Mouse (Mus musculus): ENCODE measurements around the gene Trappc6a.

Gene Trappc6a

DNA sequence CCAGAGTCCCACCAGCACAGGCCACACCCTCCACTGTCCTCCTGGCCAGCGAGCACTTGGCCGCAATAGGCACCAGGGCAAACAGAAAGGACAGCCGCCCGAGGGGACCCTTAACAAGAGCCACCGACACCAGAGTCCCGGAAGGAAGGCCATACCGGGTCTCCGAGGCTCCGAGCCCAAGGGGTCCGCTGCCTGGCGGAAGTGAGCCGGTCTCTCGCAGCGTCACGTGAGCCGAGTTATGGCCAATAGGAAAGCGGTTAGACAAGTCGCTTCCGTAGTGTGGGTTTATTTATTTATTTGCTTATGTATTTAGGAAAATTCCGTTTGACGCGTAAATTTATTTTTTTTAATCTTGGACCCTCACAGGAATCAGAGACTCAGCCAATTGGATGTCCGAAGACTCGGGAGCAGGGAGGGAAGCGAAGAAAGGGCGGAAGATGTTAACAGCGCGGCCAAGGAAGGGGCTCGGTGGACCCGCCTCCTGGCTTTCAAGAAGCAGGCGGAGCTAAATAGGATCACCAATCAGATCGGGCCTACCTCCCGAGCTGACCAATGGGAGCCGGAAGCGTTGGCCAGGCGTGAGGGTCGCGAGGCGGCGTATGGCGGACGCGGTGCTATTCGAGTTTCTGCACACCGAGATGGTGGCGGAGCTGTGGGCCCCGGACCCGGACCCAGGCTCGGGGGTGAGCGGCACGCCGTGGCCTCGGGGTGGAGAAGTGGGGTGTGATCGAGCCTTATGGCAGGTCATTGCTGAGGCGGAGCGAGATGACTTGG lies at the start of gene Trappc6a, which contains the start of gene Bloc1s3:
TSS of gene Trappc6a (plus strand) at position 246 of the 774 bp plus-strand sequence.
TSS of gene Bloc1s3 (minus strand) at position 218 of the 774 bp plus-strand sequence.
- peak; percentile 88 for DNase-seq

DNA sequence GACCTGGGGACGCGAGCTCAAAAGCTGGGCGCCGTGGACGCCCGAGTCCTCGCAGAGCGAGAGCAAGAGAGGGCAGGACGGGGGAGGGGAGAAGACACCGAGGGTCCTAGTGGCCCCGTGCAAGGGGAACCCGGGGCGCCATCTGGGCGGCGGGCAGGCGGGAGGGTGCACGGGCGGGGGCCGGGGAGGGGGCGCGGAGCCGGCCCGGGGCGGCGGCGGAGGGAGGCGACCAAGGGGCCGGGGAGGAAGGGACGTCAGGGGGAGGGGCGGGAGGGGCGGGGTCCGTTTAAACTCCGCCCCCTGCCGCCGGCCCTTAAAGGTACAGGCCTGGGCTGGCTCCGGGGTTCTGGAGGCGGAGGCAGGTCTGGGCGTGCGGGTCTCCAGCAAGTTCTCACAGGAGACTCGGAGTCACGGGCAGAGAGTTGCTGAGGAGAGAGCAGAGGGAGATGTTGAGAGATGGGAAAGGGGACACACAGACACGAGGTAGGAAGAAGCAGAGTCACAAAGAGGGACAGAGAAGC lies 49.5 kb upstream of the Trappc6a start, which contains the start of gene Mark4:
TSS of gene Mark4 (minus strand) at position 231 of the 521 bp plus-strand sequence.
- DNase-seq, result peak; percentile 66

DNA sequence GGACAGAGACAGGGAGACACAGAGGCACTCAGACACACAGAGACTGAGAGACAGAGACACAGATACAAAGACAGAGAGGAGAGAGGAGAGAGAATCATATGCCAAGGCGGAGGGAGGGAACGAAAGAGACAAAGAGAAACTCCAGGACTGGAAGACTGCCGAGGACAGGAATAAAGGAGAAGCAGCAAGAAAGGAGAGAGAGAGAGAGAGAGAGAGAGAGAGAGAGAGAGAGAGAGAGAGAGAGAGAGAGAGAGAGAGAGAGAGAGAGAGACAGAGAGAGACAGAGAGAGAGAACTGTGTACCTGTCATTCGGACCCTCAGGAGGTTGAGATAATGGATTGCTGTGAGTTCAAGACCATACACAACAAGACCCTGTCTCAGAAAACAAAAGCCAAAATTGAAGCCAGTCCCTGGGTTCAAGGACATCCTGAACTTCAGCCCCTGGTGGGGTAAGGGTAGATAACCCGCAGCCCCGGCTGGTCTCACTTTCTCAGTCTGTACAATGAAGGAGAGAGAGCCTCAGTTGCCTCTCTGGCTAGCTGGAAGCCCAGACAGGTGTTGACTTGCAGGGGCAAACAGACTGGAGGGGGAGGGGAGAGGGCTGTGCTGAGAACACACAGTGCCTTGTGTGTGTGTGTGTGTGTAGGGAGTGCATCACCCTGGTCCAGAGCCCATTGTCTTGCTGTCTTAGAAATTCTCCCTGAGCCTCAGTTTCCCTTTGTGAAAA lies 48.9 kb upstream of the Trappc6a start:
- DNase-seq, result no peak

DNA sequence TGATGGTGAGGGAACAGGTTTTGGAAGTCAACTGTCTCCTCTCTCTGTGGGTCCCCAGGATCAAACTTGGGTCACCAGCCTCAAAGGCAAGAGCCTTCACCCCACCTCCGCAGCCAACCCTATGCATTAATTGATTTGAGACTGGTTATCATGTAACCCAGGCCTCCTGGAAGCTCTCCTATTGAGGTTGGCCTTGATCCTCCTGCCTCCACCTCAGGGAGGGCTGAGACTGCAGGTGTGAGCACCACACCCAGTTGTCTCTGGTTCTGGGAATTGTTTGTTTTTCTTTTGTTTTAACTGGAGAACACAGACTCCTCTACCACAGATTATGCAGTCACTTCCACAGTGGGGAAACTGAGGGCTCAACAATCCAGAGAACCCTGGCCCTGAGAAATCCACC lies 47.7 kb upstream of the Trappc6a start:
- no peak for DNase-seq

DNA sequence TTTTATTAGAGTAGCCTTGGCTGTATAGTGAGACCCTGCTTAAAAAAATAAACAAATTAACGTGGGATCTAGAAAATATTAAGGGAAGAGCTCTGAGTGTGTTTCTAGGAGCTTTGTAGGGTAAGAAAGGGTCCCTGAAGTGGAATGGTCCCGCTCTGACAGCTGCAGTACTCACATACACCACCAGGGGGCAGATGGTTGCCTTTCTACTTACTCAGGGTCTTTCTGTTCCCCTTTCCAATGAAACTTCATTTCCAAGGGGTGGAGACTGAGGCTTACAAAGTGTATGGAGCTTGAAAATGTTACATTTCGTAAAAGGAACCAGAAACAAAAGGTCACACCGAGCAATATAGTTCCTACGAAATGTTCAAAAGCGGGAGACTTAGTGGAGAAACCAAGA lies 46.7 kb upstream of the Trappc6a start:
- peak; percentile 58 for DNase-seq

DNA sequence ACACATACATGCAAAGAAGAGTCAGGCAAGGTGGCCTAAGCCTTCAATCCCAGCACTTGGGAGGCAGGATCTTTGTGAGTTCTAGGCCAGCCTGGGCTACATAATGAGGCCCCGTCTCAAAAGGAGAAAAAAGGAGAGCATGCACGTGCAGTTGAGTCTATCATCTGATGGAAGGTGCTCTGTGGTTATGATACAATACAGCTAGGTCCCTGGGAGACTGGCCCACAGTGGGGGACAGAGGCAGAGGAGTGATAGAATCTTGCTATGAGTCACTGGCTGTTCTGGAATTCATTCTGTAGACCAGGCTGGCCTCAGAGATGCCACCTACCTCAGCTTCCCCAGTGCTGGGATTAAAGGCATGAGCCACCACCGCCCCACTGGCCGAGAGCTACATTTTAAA lies 45.8 kb upstream of the Trappc6a start:
- no peak for DNase-seq

DNA sequence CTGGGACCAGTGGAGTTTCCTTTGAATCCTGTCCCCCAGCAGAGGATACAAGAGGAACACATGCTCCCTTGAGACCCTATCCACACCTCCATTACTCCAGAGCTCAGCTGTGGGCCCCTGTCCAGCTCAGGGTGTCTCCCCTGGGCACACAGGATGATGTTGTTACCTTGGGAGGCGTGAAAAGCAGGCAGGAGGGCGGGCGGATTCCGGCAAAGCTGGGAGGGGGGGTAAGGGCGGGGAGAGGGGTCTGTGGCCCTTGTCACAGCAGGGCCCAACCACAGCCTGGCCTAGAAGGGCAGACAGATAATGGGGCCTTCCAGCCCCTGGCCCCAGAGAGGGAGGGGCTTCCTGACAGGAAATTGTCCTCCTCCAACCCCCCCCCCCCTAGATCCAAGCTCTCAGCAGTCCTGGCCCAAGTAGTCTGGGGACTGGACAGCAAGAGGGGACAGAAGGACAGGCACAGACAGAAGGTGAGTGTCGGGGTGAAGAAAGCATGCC lies 45.3 kb upstream of the Trappc6a start, which contains the start of gene Exoc3l2:
TSS of gene Exoc3l2 (plus strand) at position 448 of the 498 bp plus-strand sequence.
- DNase-seq, result no peak

DNA sequence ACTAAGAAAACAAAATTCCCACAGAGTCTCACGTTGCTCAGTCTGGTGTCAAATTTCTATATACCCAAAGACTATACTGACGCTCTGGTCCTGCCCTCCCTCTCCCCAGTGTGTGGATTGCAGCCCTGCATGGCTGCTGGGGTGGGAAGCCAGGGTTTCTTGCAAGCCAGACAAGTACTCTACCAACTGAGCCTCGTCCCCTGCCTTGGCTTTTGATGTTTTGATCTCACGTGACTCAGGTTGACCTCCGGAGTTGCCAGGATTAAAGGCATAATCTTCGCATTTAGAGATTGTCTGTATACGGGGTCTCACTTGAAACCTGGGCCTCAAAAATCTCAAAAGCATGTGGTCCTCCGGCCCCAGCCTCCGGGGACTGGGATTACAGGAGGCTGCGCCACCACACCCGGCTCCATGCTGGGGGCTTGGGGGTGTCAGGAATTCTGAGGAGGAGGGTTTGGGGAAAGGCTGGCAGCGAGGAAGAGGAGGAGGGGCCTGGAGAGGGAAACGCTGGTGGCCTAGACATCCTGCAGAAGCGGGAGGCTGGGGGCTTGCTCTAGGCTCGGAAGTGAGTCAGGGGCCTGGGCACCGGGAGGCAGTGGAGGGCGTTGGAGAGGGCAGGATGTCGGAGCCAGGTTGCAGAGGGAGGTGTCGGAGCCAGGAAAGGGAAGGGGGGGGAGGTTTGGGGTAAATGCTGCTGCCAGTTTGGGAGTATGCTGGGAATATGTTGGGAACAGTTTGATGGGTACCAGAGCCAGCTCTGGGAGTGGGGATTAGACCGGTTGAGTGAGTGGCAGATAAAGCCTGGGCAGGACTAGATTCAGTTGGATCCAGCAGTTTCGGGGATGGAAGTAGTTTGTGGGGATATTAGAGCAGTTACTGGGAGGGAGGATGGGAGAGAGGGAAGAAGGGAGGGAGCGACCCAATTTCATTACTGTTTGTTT lies 43.6 kb upstream of the Trappc6a start:
- DNase-seq, result no peak

DNA sequence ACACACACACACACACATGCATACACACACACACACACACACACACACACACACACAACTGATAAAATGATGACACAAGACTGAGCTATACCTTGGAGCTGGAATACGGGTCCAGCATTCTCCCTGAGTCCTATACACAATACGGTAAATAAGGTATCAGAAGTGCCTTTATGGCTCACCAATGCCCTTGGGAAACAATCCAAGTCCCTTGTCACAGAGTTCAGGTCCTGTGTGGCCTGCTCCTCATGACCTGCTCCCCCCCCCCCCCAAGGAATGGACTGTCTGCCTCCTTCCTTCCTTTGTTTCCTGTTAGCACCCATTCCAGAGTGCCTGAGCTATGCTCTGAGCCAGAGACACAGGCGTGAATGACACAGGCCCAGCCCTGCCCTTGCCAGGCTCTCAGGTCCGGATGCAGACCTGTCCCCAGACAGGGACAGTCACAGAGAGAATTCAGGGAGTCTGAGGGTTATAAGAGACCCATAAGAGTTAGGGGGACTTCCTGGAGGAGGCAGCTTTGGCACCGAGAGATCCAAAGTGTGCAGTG lies 41.5 kb upstream of the Trappc6a start:
- DNase-seq, result no peak

DNA sequence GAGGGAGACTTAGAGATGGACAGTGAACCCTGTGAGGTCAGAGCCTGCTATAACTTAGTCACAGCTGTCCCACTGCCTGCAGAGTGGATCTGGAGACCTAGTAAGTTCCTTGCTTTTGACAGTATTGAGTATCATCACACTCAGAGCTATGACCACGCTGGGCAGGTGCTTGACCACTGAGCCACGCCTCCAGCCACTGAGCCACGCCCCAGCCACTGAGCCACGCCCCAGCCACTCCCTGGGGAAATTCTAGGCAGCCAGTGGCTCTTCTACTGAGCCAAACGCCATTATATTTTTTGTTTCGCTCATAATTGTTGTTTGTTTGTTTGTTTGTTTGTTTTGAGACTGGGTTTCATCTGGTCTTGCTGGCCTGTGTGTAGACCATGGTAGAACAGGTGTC lies 40.6 kb upstream of the Trappc6a start:
- no peak for DNase-seq

DNA sequence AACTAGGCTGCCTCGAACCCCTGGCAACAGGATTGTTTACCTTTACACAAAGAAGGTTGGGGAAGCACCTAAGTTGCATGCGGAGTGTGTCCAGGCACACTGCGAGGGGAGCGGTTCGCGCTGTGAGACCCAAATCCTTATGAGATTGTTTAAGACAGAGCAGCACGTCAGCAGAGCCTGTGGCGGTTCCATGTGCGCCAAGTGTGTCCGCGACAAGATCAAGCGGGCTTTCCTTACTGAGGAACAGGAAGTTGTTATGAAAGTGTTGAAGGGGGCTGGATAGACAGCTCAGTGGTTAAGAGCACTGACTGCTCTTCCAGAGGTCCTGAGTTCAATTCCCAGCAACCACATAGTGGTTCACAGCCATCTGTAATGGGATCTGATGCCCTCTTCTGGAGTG lies 39.9 kb upstream of the Trappc6a start:
- no peak for DNase-seq

DNA sequence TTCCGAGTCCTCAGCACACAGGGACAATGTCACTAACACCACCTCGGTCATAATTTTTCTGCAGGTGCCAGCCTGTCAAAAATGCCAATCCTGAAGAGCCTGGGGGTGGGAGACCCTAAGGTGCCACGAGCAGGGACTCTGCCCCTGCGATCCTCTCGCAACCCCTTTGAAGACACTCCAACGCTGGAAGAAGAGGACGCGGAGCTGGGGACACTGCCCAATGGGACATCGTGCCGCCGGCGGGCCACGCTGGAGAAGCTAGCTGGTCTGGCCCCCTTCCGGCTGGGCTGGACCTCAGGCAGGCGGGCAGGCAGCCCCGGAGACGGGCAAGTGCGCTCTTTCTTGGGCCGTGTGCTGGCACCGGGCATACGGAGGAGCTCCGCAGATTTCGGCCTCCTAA lies 38.8 kb upstream of the Trappc6a start:
- DNase-seq, result no peak

DNA sequence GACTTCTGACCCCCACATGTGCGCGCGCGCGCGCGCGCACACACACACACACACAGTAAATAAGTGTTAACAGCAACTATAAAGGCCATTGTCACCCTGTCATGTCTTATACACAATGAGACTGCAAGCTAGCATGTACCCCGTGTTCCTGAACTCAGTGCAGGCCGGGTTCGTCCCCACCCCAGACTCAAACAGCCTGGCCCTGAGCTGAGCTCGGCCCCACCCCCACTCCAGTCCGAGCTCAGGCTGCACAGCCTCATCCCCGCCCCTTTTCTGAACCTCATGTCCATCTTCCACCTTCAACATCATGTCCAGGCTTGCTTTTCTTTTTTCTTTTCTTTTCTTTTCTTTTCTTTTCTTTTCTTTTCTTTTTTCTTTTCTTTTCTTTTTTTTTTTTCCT lies 37.9 kb upstream of the Trappc6a start:
- DNase-seq, result no peak

DNA sequence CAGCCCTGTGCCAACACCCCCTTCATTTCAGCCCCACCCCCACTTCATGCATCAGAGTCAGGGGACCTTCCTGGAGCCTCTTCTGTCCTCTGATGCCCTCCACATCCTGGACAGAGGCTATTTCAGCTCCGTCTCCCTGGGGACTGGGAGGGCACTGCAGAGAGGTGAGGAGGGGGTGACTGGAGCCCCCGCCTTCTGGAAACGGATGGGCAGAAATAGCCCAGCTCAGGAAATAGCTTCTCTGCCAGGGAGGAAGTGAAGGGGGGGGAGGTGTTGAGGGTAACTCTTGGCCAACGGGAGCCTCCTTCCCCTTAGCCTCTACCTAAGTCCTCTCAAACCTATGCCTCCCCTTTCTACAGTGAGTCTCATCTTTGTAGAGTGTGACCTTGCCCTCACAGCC lies 35.8 kb upstream of the Trappc6a start:
- no peak for DNase-seq

DNA sequence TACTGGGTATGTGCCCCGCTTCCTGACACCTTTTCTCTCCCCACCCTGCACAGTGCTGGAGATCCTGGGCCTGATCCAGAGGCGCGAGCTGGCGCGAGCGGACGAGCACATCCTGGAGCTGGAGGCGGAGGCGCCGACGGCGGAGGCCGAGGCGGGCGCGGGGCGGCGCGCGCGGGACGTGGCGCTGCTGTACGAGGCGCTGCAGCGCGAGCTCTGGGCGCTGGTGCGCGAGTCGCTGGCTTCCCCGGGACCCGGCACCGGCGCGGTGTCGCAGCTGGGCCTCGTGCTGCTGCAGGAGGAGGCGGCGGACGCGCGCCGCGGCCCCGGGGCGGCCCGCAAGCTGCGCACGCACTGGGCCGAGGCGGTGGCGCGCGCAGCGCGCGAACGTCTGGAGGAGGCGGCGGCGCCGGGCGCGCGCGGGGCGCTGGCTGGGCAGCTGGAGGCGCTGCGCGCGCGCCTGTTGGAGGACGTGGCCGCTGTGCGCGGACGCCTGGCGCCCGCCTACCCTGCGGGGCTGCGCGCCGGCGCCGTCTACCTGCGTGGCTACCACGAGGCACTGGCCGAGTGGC lies 34.2 kb upstream of the Trappc6a start:
- peak; percentile 65 for DNase-seq

DNA sequence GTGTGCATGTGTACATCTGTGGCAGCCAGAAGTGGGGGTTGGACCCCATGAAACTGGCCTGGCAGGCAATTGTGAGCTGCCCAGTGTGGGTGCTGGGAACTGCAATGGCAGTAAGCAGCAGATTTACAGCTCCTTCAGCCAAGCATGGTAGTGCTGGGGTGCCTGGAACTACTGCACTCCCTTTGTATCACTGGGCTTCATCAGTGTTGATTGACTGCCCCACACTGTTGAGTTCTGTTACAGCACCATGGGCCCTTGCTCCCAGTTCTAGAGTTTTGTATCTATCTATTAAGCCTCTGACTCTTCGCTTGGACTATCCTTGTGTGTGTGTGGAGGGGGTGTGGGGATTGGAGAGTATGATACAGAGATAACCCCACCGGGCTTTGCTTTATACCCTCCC lies 31.1 kb upstream of the Trappc6a start:
- no peak for DNase-seq

DNA sequence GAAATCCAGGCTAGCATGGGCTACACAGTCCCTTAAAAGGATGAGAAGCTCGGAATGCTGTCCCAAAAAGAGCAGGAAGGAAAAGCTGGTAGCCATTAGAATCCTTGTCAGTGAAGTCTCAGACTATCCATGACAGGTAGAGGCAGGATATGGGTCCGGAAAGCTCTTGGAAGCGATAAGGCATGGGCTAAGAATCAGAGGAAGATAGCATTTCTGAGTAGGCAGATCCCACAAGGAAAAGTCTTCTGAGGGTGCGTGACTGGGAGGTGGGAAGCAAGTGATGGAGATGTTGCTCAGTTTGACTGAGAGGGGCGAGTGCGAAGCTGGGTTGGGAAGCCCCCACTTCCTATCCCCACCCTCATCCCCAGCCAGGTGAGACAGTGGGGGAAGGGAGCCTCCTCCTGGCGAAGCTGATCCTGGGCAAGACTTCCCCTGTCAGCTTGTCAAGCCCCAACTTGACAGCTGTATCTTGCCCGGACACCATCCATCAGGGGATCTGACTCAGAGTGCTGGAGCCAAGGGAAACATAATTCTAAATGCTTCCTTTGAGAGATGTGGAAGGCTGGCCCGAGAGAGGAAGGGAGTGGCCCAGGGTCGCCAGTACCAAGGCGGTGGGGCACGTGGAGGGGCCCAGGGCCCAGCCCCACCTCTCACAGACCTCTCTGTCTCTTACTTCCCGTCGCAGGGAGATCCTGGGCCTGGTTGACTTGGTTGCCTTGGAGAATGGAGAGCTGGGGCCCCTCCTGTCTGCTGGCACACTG lies 30.4 kb upstream of the Trappc6a start:
- no peak for DNase-seq

DNA sequence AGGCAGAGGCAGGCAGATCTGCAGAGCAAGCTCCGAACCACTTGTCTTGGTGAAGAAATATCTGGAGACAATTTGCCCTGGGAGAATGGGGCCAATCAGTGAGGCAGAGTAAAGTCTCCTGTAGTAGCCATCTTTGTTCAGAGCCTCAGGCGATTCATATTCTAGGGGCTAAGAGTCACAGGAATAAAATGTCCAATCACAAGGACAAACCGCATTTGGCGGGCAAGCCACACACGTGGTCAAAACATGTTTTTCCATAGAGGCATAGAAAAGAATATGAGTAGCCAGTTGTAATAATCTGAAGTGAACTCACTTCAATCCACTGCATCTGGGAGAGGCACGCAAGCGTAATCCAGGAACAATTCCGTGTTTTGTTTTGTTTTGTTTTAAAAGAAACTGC lies 24.9 kb upstream of the Trappc6a start:
- no peak for DNase-seq

DNA sequence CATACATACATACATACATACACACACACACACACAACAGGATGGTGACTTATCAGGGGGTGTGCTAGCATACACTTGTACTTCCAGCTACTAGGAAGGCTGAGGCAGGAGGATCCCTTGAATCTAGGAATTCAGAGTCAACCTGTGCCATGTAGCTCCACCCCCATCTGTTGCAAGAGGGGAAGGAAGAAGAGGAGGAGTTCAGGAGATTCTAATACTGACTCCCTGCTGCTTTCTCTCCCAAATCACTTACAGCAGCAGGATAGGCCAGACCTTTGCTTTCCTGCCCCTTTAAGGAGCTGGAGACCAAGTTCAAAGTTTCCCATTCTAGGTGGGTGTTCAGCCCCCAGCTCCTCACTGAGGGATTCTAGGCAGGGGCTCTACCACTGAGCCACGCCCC lies 22.7 kb upstream of the Trappc6a start:
- DNase-seq, result no peak

DNA sequence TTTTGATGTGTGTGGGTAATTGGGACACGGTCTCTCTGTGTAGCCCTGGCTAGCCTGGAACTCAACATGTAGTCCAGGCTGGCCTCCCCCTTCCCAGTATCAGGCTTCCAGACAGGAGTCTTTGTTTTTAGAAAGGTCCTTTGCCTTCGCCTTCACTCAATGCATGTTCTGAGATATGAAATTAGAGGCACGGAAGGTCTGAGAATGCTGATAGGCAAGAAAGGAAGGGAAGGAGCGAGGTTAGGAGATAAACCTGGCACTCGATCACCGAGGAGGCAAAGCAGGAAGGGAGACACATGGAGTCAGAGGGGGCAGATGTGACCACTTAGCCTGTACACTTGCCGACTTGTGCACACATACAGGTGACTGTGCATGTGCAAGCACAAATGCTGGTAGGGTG lies 21.6 kb upstream of the Trappc6a start:
- DNase-seq, result no peak

DNA sequence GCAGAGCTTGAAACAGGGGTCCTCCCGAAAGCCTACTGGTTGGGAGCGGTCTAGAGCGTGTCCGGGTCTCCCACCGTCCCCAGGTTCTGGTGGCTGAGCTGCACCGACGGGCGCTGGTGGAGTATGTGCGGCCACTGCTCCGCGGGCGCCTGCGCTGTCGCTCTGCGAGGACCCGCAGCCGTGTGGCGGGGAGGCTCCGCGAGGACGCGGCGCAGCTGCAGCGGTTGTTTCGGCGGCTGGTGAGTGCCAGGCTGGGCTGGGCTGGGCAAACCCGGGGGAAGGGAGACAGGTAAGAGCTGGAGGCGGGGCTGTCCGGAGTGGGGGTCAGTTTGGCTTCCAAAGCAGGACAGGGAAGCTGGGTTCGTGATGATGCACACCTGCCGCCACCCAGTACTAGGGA lies 18.7 kb upstream of the Trappc6a start:
- no peak for DNase-seq

Measured in cerebellum, adult 11 months (tissue).